Mouse (Mus musculus) erythroblast, embryonic 14.5 days (primary cell): ENCODE measurements around the gene Iqcn.

Experiments
- GATA1 ChIP-seq: IDR thresholded peaks from 2 replicates; pipeline ENCODE4 v1.6.1; 2012; ENCODE audit warnings: low read length, inconsistent platforms, mixed read lengths
- TAL1 ChIP-seq: IDR thresholded peaks from 3 replicates; pipeline ENCODE4 v1.6.1; 2012; ENCODE audit warnings: low read length, inconsistent platforms, mixed read lengths

DNA sequence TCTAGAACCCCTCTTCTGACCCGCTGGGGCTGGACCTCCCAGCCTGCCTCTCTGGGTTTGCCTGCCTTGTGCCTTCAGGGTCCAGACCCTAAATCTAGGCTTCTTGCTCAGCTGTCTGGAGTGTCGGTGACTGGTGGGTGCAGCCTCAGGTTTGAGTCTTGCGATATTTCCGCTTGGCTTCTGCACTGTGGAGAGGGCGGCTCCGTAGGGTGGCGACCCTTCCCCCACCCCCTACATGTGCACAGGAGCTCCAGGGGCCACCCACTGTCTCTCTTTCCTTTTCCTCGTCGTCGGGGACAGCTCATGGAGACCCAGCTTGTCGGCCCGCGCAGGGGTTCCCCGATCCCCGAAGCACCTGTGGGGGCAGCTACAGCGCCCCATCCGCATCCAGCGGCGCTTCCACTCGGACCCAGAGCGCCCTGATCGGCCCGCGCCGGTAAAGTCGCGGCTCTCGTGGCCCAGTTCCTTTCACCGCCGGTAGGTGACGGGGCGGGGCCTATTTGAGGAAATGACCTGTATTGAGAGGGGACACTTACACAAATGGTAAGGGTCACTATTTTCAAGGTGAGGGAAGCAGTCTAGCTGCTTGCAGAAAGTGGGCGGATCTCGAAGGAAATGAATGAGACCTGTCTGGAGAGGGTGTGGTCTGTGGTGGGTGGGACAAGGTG, 26.7 kb downstream of the Iqcn start:
- TF ChIP-seq GATA1 (no peak), TAL1 (no peak)
